Mouse (Mus musculus) kidney, embryonic 15.5 days (tissue): ENCODE measurements around the gene Tm9sf4. TPM values are rescaled to one million over a fixed set of nuclear protein-coding genes. Genes with fewer than 3 reads are reported as not detected.

Experiments
- ATAC-seq: fragments of 200-750 bp; cut with Nextera tagmentation; replicated peaks from 2 replicates; pipeline ENCODE4 v1.8.0; 2017; ENCODE audit warnings: moderate TSS enrichment; ENCODE audit not compliant: low FRiP score
- H3K27ac ChIP-seq: fragments of 300-500 bp; sonication (generic); 2 replicates; pipeline ENCODE4 v1.5.1; 2015; ENCODE audit warnings: mild to moderate bottlenecking, inconsistent platforms
- H3K27me3 ChIP-seq: fragments of 300-500 bp; sonication (generic); 2 replicates; pipeline ENCODE4 v1.6.1; 2015; ENCODE audit warnings: inconsistent platforms
- H3K36me3 ChIP-seq: fragments of 300-500 bp; sonication (generic); 2 replicates; pipeline ENCODE4 v1.6.1; 2015; ENCODE audit warnings: inconsistent platforms
- H3K4me1 ChIP-seq: fragments of 300-500 bp; sonication (generic); 2 replicates; pipeline ENCODE4 v1.6.1; 2015; ENCODE audit warnings: inconsistent platforms
- H3K4me2 ChIP-seq: fragments of 300-500 bp; sonication (generic); 2 replicates; pipeline ENCODE4 v1.6.1; 2015; ENCODE audit warnings: moderate library complexity, mild to moderate bottlenecking, inconsistent platforms
- H3K4me3 ChIP-seq: fragments of 300-500 bp; sonication (generic); replicated peaks from 2 replicates; pipeline ENCODE4 v1.5.1; 2015; ENCODE audit warnings: mild to moderate bottlenecking, inconsistent platforms
- H3K9ac ChIP-seq: fragments of 300-500 bp; sonication (generic); 2 replicates; pipeline ENCODE4 v1.6.1; 2015; ENCODE audit warnings: mild to moderate bottlenecking, inconsistent platforms
- H3K9me3 ChIP-seq: fragments of 300-500 bp; sonication (generic); replicated peaks from 2 replicates; pipeline ENCODE4 v1.6.1; 2016; ENCODE audit warnings: inconsistent platforms
- WGBS: fragments of 180-500 bp; shearing (Covaris S2); methylation state at CpG from one replicate; pipeline ENCODE4 v1.1.7; 2015; ENCODE audit warnings: mixed read lengths; 5-methylcytosine and 5-hydroxymethylcytosine counted together
- polyA plus RNA-seq: library from polyadenylated mRNA; unstranded; fragments of >200 nt; fragmentation: Nextera tagmentation; extraction: Ambion mirVana; gene quantifications from 2 replicates; pipeline ENCODE4 v1.2.1, GENCODE M21; 2015

Gene Tm9sf4
- polyA plus RNA-seq, 1 experiment from 2014 or later: 90.9 TPM

GRCm38 (mm10) chr2:153139996-153140613 is 21.0 kb upstream of the Tm9sf4 start:
- Histone ChIP-seq H3K4me1 (0 out of 2 replicates have a peak, but pooled peaks cover 2% of the 10 kb centered on the region), H3K36me3 (no peaks in the 10 kb centered on the region), H3K27me3 (peaks cover 4% of the 10 kb centered on the region; the same call in 1 of the 2 replicates), H3K4me3 (no peak overlapping the region), H3K27ac (no peak overlapping the region), H3K4me2 (no peak overlapping the region), H3K9ac (no peak overlapping the region), H3K9me3 (no peaks in the 10 kb centered on the region)
- no peak for ATAC-seq
- WGBS: 23% methylated on average over 9 of the region's 9 CpGs

- WGBS: 19% methylated on average over 10 of the region's 10 CpGs
Observed at GRCm38 (mm10) chr2:153142620-153143199, 18.4 kb upstream of the Tm9sf4 start.

GRCm38 (mm10) chr2:153145346-153145745 is 15.8 kb upstream of the Tm9sf4 start:
- 83% methylated on average over 5 of the region's 5 CpGs for WGBS
- Histone ChIP-seq H3K9ac (no peak overlapping the region), H3K9me3 (no peaks in the 10 kb centered on the region), H3K27me3 (peaks cover 1% of the 10 kb centered on the region; the same call in 1 of the 2 replicates), H3K27ac (no peak overlapping the region), H3K4me2 (no peak overlapping the region), H3K4me1 (0 out of 2 replicates have a peak, but pooled peaks cover 2% of the 10 kb centered on the region), H3K4me3 (no peak overlapping the region), H3K36me3 (no peaks in the 10 kb centered on the region)
- no peak for ATAC-seq

More at GRCm38 (mm10) chr2:153142620-153143199, 18.4 kb upstream of the Tm9sf4 start:
- Histone ChIP-seq H3K36me3 (no peaks in the 10 kb centered on the region), H3K9ac (no peak overlapping the region), H3K4me1 (0 out of 2 replicates have a peak, but pooled peaks cover 2% of the 10 kb centered on the region), H3K4me3 (no peak overlapping the region), H3K27me3 (peaks cover 4% of the 10 kb centered on the region; the same call in 1 of the 2 replicates), H3K27ac (no peak overlapping the region), H3K9me3 (no peaks in the 10 kb centered on the region), H3K4me2 (no peak overlapping the region)
- no peak for ATAC-seq

GRCm38 (mm10) chr2:153147236-153147635 is 13.9 kb upstream of the Tm9sf4 start:
- H3K9me3 ChIP-seq: no peaks in the 10 kb centered on the region
- no peak for ATAC-seq
- 0 out of 2 replicates have a peak, but pooled peaks cover 2% of the 10 kb centered on the region for H3K4me1 ChIP-seq
- no peak overlapping the region for H3K9ac ChIP-seq
- 81% methylated on average over 3 of the region's 3 CpGs for WGBS
- H3K4me2 ChIP-seq: no peak overlapping the region
- H3K27ac ChIP-seq: no peak overlapping the region
- H3K4me3 ChIP-seq: no peak overlapping the region
- no peaks in the 10 kb centered on the region for H3K36me3 ChIP-seq
- no peaks in the 10 kb centered on the region for H3K27me3 ChIP-seq

- H3K36me3 ChIP-seq: no peaks in the 10 kb centered on the region
- no peak overlapping the region for H3K4me3 ChIP-seq
- no peaks in the 10 kb centered on the region for H3K27me3 ChIP-seq
- WGBS: 17% methylated on average over 3 of the region's 3 CpGs
- no peak overlapping the region for H3K4me2 ChIP-seq
- H3K27ac ChIP-seq: no peak overlapping the region
- H3K9me3 ChIP-seq: no peaks in the 10 kb centered on the region
- ATAC-seq: no peak
- H3K4me1 ChIP-seq: 0 out of 2 replicates have a peak, but pooled peaks cover under 1% of the 10 kb centered on the region
- H3K9ac ChIP-seq: no peak overlapping the region
Observed at GRCm38 (mm10) chr2:153147715-153148114, 13.4 kb upstream of the Tm9sf4 start.

GRCm38 (mm10) chr2:153149742-153150141 is 11.4 kb upstream of the Tm9sf4 start:
- no peak overlapping the region for H3K4me3 ChIP-seq
- H3K9ac ChIP-seq: no peak overlapping the region
- H3K9me3 ChIP-seq: no peaks in the 10 kb centered on the region
- H3K4me1 ChIP-seq: no peaks in the 10 kb centered on the region
- H3K36me3 ChIP-seq: no peaks in the 10 kb centered on the region
- no peak for ATAC-seq
- H3K27ac ChIP-seq: no peak overlapping the region
- 86% methylated on average over 3 of the region's 3 CpGs for WGBS
- H3K27me3 ChIP-seq: peaks cover 5% of the 10 kb centered on the region; the same call in 1 of the 2 replicates
- H3K4me2 ChIP-seq: no peak overlapping the region

GRCm38 (mm10) chr2:153151026-153151425 is 10.1 kb upstream of the Tm9sf4 start:
- Histone ChIP-seq H3K36me3 (no peaks in the 10 kb centered on the region), H3K4me2 (no peak overlapping the region), H3K27ac (no peak overlapping the region), H3K9ac (no peak overlapping the region), H3K4me1 (no peaks in the 10 kb centered on the region), H3K9me3 (no peaks in the 10 kb centered on the region), H3K27me3 (peaks cover 5% of the 10 kb centered on the region; the same call in 1 of the 2 replicates), H3K4me3 (no peak overlapping the region)
- ATAC-seq: no peak
- WGBS: 83% methylated on average over 7 of the region's 7 CpGs

- H3K9ac ChIP-seq: no peak overlapping the region
- no peak for ATAC-seq
- no peak overlapping the region for H3K27ac ChIP-seq
- peaks cover 5% of the 10 kb centered on the region; the same call in 1 of the 2 replicates for H3K27me3 ChIP-seq
- H3K4me3 ChIP-seq: no peak overlapping the region
- no peaks in the 10 kb centered on the region for H3K4me1 ChIP-seq
- H3K4me2 ChIP-seq: no peak overlapping the region
- no peaks in the 10 kb centered on the region for H3K9me3 ChIP-seq
- WGBS: 80% methylated on average over 8 of the region's 8 CpGs
- no peaks in the 10 kb centered on the region for H3K36me3 ChIP-seq
Observed at GRCm38 (mm10) chr2:153151926-153152665, 9.0 kb upstream of the Tm9sf4 start.

GRCm38 (mm10) chr2:153153033-153153450 is 8.1 kb upstream of the Tm9sf4 start:
- Histone ChIP-seq H3K9me3 (no peaks in the 10 kb centered on the region), H3K4me2 (no peak overlapping the region), H3K36me3 (no peaks in the 10 kb centered on the region), H3K4me1 (no peaks in the 10 kb centered on the region), H3K9ac (no peak overlapping the region), H3K27me3 (peaks cover 5% of the 10 kb centered on the region; the same call in 1 of the 2 replicates), H3K27ac (no peak overlapping the region), H3K4me3 (no peak overlapping the region)
- no peak for ATAC-seq
- 57% methylated on average over 4 of the region's 4 CpGs for WGBS

- Histone ChIP-seq H3K27me3 (peaks cover 5% of the 10 kb centered on the region; the same call in 1 of the 2 replicates), H3K4me2 (no peak overlapping the region), H3K27ac (no peak overlapping the region), H3K9ac (no peak overlapping the region), H3K36me3 (no peaks in the 10 kb centered on the region), H3K9me3 (no peaks in the 10 kb centered on the region), H3K4me1 (peaks cover 5% of the 10 kb centered on the region), H3K4me3 (no peak overlapping the region)
- no peak for ATAC-seq
- 71% methylated on average over 1 of the region's 3 CpGs for WGBS
Observed at GRCm38 (mm10) chr2:153157270-153157669, 3.8 kb upstream of the Tm9sf4 start.

- H3K4me1 ChIP-seq: peaks cover 14% of the 10 kb centered on the region
- peaks cover 7% of the 10 kb centered on the region; the same call in 1 of the 2 replicates for H3K36me3 ChIP-seq
- no peaks in the 10 kb centered on the region for H3K9me3 ChIP-seq
- H3K27me3 ChIP-seq: no peaks in the 10 kb centered on the region
- no peak overlapping the region for H3K4me3 ChIP-seq
- no peak overlapping the region for H3K27ac ChIP-seq
- no peak for ATAC-seq
- 82% methylated on average over 5 of the region's 5 CpGs for WGBS
- H3K4me2 ChIP-seq: no peak overlapping the region
- H3K9ac ChIP-seq: no peak overlapping the region
Observed at GRCm38 (mm10) chr2:153160133-153160532, 970 bp upstream of the Tm9sf4 start.

- H3K4me2 ChIP-seq: peak overlapping the region; percentile 90
- H3K4me1 ChIP-seq: peaks cover 20% of the 10 kb centered on the region
- H3K27me3 ChIP-seq: no peaks in the 10 kb centered on the region
- peak overlapping the region; percentile 88 for H3K9ac ChIP-seq
- peaks cover 8% of the 10 kb centered on the region; the same call in 1 of the 2 replicates for H3K36me3 ChIP-seq
- peak overlapping the region; percentile 96 for H3K27ac ChIP-seq
- H3K4me3 ChIP-seq: peak overlapping the region; percentile 91
- ATAC-seq: peak; percentile 68
- WGBS: under 1% methylated on average over 16 of the region's 16 CpGs
- no peaks in the 10 kb centered on the region for H3K9me3 ChIP-seq
Observed at GRCm38 (mm10) chr2:153161684-153162080, 579 bp downstream of the Tm9sf4 start.
